Mouse (Mus musculus) embryonic fibroblast, embryonic 13.5 days (primary cell): Measurements from ENCODE around the gene Xab2.

Experiments used
- CTCF ChIP-seq: IDR thresholded peaks from 2 replicates; pipeline ENCODE4 v1.5.1; 2011; ENCODE audit warnings: mild to moderate bottlenecking, control low read depth, low read length, moderate library complexity, borderline replicate concordance; ENCODE audit not compliant: insufficient read depth
- POLR2A ChIP-seq: IDR thresholded peaks from 2 replicates; pipeline ENCODE4 v1.6.1; 2011; ENCODE audit warnings: low read depth, mild to moderate bottlenecking, control low read depth, low read length, moderate library complexity

GRCm38 (mm10) chr8:3609816-3610150, 11.3 kb downstream of the Xab2 start:
- no peak for TF ChIP-seq CTCF
- no peak for TF ChIP-seq POLR2A
